Mouse (Mus musculus) C2C12 (cell line): ENCODE measurements around the gene Mcur1.

Experiments used
- CEBPB ChIP-seq: IDR thresholded peaks from one replicate; pipeline ENCODE4 v1.6.1; 2011; ENCODE audit warnings: low read depth, mild to moderate bottlenecking, control low read depth, moderate library complexity
- CTCF ChIP-seq: IDR thresholded peaks from one replicate; pipeline ENCODE4 v1.5.1; 2011; ENCODE audit not compliant: control insufficient read depth, insufficient read depth, insufficient read length
- FOSL1 ChIP-seq: IDR thresholded peaks from one replicate; pipeline ENCODE4 v1.8.0; 2011; ENCODE audit warnings: mild to moderate bottlenecking, low read length; ENCODE audit not compliant: poor library complexity, insufficient read depth, severe bottlenecking
- MAX ChIP-seq: IDR thresholded peaks from one replicate; pipeline ENCODE4 v1.6.1; 2011; ENCODE audit warnings: mild to moderate bottlenecking, control low read depth
- MYOD1 ChIP-seq: IDR thresholded peaks from one replicate; pipeline ENCODE4 v1.6.1; 2011; ENCODE audit warnings: low read depth; ENCODE audit not compliant: control insufficient read depth, insufficient read length
- USF1 ChIP-seq: IDR thresholded peaks from one replicate; pipeline ENCODE4 v1.6.1; 2011; ENCODE audit warnings: low read depth, mild to moderate bottlenecking, control low read depth, moderate library complexity

DNA sequence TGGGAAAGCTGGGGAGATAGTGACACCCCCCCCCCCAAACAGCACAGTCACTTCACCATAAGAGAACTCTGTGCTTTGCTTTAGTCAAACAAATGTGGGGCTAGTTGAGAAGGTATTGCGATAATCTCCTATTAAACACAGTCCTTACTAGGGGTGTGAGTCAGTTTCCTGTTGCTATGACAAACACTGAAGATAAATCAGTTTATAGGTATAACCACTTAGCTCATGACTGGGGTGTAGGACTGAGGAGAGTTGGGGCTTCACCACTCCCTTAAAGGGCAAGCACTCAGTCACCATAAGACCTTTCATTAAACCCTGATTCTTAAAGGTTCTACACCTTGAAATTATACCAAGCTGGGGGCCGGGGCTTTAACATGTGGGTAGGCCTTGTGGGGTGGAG, 42.4 kb upstream of the Mcur1 start:
- no peak for TF ChIP-seq CTCF
- no peak for TF ChIP-seq USF1
- TF ChIP-seq MAX = no peak
- TF ChIP-seq MYOD1 = no peak
- TF ChIP-seq CEBPB = no peak
- TF ChIP-seq FOSL1 = no peak
